Mouse (Mus musculus) ES-Bruce4 (cell line): ENCODE measurements around the gene Ntm. TPM values are rescaled to one million over a fixed set of nuclear protein-coding genes. Genes with fewer than 3 reads are reported as not detected.

ENCODE experiments used
- H3K27ac ChIP-seq: 2 replicates; pipeline ENCODE4 v1.5.1; 2012; ENCODE audit warnings: low read length, inconsistent platforms; ENCODE audit not compliant: insufficient read depth
- H3K27me3 ChIP-seq: 2 replicates; pipeline ENCODE4 v1.6.1; 2012; ENCODE audit warnings: mild to moderate bottlenecking, low read length, inconsistent platforms; ENCODE audit not compliant: control insufficient read depth, poor library complexity, insufficient read depth, severe bottlenecking
- H3K36me3 ChIP-seq: 2 replicates; pipeline ENCODE4 v1.6.1; 2012; ENCODE audit warnings: inconsistent platforms, mild to moderate bottlenecking, low read length, moderate library complexity; ENCODE audit not compliant: control insufficient read depth, poor library complexity, insufficient read depth, severe bottlenecking
- H3K4me1 ChIP-seq: one replicate; pipeline ENCODE4 v1.8.1; 2011; ENCODE audit warnings: low read length; ENCODE audit not compliant: control insufficient read depth, insufficient read depth
- H3K4me3 ChIP-seq: 2 replicates; pipeline ENCODE4 v1.5.1; 2011; ENCODE audit warnings: low read depth, mild to moderate bottlenecking, low read length
- H3K9ac ChIP-seq: 2 replicates; pipeline ENCODE4 v1.6.1; 2012; ENCODE audit warnings: low read depth, mild to moderate bottlenecking, inconsistent platforms; ENCODE audit not compliant: poor library complexity, severe bottlenecking
- H3K9me3 ChIP-seq: replicated peaks from 2 replicates; pipeline ENCODE4 v1.6.1; 2012; ENCODE audit warnings: mild to moderate bottlenecking, low read length, inconsistent platforms; ENCODE audit not compliant: control insufficient read depth, poor library complexity, insufficient read depth, severe bottlenecking
- CTCF ChIP-seq: IDR thresholded peaks from one replicate; pipeline ENCODE4 v1.8.1; 2011; ENCODE audit warnings: low read depth, low read length
- EP300 ChIP-seq: IDR thresholded peaks from 2 replicates; pipeline ENCODE4 v1.6.1; 2011; ENCODE audit warnings: low read depth, low read length; ENCODE audit not compliant: insufficient read depth
- POLR2A ChIP-seq: IDR thresholded peaks from one replicate; pipeline ENCODE4 v1.8.1; 2011; ENCODE audit warnings: low read length; ENCODE audit not compliant: insufficient read depth
- polyA plus RNA-seq: library from polyadenylated mRNA; stranded (reverse); fragments of >200 nt; gene quantifications from 2 replicates; pipeline ENCODE4 v1.2.4, GENCODE M21; 2011; ENCODE audit warnings: low read depth; ENCODE audit not compliant: missing spikeins, insufficient read depth, insufficient read length

The Ntm gene
- polyA plus RNA-seq, 1 experiment, result 0.82 TPM

- TF ChIP-seq EP300, result no peak
- TF ChIP-seq POLR2A, result no peak
- no peak for TF ChIP-seq CTCF
- Histone ChIP-seq H3K27ac (no peak overlapping the region), H3K9me3 (no peaks in the 10 kb centered on the region), H3K4me3 (no peak overlapping the region), H3K36me3 (no peaks in the 10 kb centered on the region), H3K4me1 (no peaks in the 10 kb centered on the region), H3K9ac (no peak overlapping the region), H3K27me3 (no peaks in the 10 kb centered on the region)
Observed at GRCm38 (mm10) chr9:29731672-29732071, 231.3 kb downstream of the Ntm start.

- Histone ChIP-seq H3K9ac (no peak overlapping the region), H3K27me3 (no peaks in the 10 kb centered on the region), H3K4me3 (no peak overlapping the region), H3K9me3 (no peaks in the 10 kb centered on the region), H3K4me1 (no peaks in the 10 kb centered on the region), H3K36me3 (no peaks in the 10 kb centered on the region), H3K27ac (no peak overlapping the region)
- TF ChIP-seq POLR2A, result no peak
Observed at GRCm38 (mm10) chr9:29727540-29728432, 235.2 kb downstream of the Ntm start.

GRCm38 (mm10) chr9:29721461-29721860 is 241.5 kb downstream of the Ntm start:
- Histone ChIP-seq H3K36me3 (no peaks in the 10 kb centered on the region), H3K4me1 (no peaks in the 10 kb centered on the region), H3K27ac (no peak overlapping the region), H3K4me3 (no peak overlapping the region), H3K27me3 (no peaks in the 10 kb centered on the region), H3K9me3 (no peaks in the 10 kb centered on the region), H3K9ac (no peak overlapping the region)
- TF ChIP-seq POLR2A (no peak), EP300 (no peak), CTCF (no peak)

DNA sequence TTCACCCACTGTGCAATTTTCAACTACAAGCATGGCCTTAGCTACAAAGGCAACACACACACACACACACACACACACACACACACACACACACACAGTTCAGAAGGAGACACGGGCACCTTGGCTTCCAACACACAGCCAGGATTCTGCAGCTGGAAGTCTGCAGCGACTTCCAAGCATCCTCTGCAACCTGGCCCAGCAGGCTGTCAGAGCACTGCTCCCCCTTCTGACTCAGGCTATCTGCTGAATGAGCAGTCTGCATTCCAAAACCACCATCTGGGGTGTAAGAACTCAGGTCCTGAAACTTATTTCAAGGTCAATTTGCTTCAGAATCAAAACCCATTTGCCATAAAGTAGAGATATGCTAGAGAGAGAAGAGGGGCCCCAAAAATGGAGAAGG is 246.1 kb downstream of the Ntm start:
- Histone ChIP-seq H3K27me3 (no peaks in the 10 kb centered on the region), H3K9ac (no peak overlapping the region), H3K27ac (no peak overlapping the region), H3K36me3 (no peaks in the 10 kb centered on the region), H3K4me3 (no peak overlapping the region), H3K4me1 (no peaks in the 10 kb centered on the region), H3K9me3 (no peaks in the 10 kb centered on the region)
- TF ChIP-seq EP300 (no peak), POLR2A (no peak), CTCF (no peak)

- H3K4me1 ChIP-seq, result no peaks in the 10 kb centered on the region
- H3K36me3 ChIP-seq, result no peaks in the 10 kb centered on the region
- TF ChIP-seq CTCF, result no peak
- TF ChIP-seq EP300, result no peak
- TF ChIP-seq POLR2A, result no peak
- H3K27me3 ChIP-seq, result no peaks in the 10 kb centered on the region
- H3K9me3 ChIP-seq, result peaks cover 7% of the 10 kb centered on the region; the same call in 1 of the 2 replicates
- no peak overlapping the region for H3K27ac ChIP-seq
- no peak overlapping the region for H3K9ac ChIP-seq
- H3K4me3 ChIP-seq, result no peak overlapping the region
Observed at GRCm38 (mm10) chr9:29698276-29698675, 264.7 kb downstream of the Ntm start.

GRCm38 (mm10) chr9:29694151-29694550 is 268.8 kb downstream of the Ntm start:
- Histone ChIP-seq H3K9ac (no peak overlapping the region), H3K27ac (no peak overlapping the region), H3K36me3 (no peaks in the 10 kb centered on the region), H3K27me3 (no peaks in the 10 kb centered on the region), H3K4me3 (no peak overlapping the region), H3K4me1 (no peaks in the 10 kb centered on the region), H3K9me3 (no peaks in the 10 kb centered on the region)
- no peak for TF ChIP-seq EP300
- no peak for TF ChIP-seq CTCF
- no peak for TF ChIP-seq POLR2A
